Mouse (Mus musculus): ENCODE results near the gene Cracr2a.

- TF ChIP-seq TAL1 (IDR thresholded peaks at IDR 0.05; ENCODE audit: low read length) (no peak), GATA1 (IDR thresholded peaks at IDR 0.05; ENCODE audit: low read length) (no peak)
These were observed 38.1 kb downstream of the Cracr2a start for GRCm38 (mm10) chr6:127599280-127599679.

Data from erythroblast, embryonic 14.5 days (primary cell).